ENCODE assay signal across 9 mouse cellular contexts in genomic region chr12:100280972-100281794, GRCm38 (mm10).
DNase-seq lines count a peak whose midpoint lies in the region; ATAC-seq lines count a peak whose summit lies in the region.
"Had no signal": no experiment of that assay in that cellular context is flagged by ENCODE, and none has a peak within 500 bp of the region (broad histone marks: within the 10 kb centered on the region; RNA-seq: fewer than 3 reads in every experiment).

No protein-coding gene starts in this region.

- 77% methylated on average over 4 of the region's 4 CpGs for WGBS in heart, embryonic 16.5 days
- WGBS in midbrain, embryonic 11.5 days = 81% methylated on average over 4 of the region's 4 CpGs

- H3K4me3 ChIP-seq in heart, embryonic 16.5 days (ENCODE audit: low read length) = no peak overlapping the region
- H3K4me3 ChIP-seq in midbrain, embryonic 11.5 days (ENCODE audit: low read depth, low read length) = no peak overlapping the region

- no peaks in the 10 kb centered on the region for H3K27me3 ChIP-seq in heart, embryonic 16.5 days (ENCODE audit: control insufficient read depth, insufficient read depth, low read length)
- no peaks in the 10 kb centered on the region for H3K27me3 ChIP-seq in midbrain, embryonic 11.5 days (ENCODE audit: control insufficient read depth, insufficient read depth, low read length)

- ATAC-seq in heart, embryonic 16.5 days (replicated peaks; ENCODE audit: extremely low read depth, insufficient read depth, low FRiP score) = peak; percentile 26; the same call in 1 of the 2 replicates
- ATAC-seq in midbrain, embryonic 11.5 days (ENCODE audit: low FRiP score) = no peak
- no peak for ATAC-seq in inflammation-experienced regulatory T-cells, adult 6 months

- H3K4me1 ChIP-seq in heart, embryonic 16.5 days (ENCODE audit: control insufficient read depth, insufficient read depth, low read length) = peaks cover 22% of the 10 kb centered on the region
- H3K4me1 ChIP-seq in midbrain, embryonic 11.5 days (ENCODE audit: control insufficient read depth, insufficient read depth, low read length) = peaks cover 26% of the 10 kb centered on the region

- H3K36me3 ChIP-seq in heart, embryonic 16.5 days (ENCODE audit: control insufficient read depth, insufficient read depth) = no peaks in the 10 kb centered on the region
- no peaks in the 10 kb centered on the region for H3K36me3 ChIP-seq in midbrain, embryonic 11.5 days (ENCODE audit: control insufficient read depth, insufficient read depth, low read length)
- H3K36me3 ChIP-seq: G1E had no signal

- H3K4me2 ChIP-seq in heart, embryonic 16.5 days (ENCODE audit: low read depth, low read length) = no peak overlapping the region
- no peak overlapping the region for H3K4me2 ChIP-seq in midbrain, embryonic 11.5 days

- H3K9ac ChIP-seq in heart, embryonic 16.5 days (ENCODE audit: low read length) = no peak overlapping the region
- H3K9ac ChIP-seq in midbrain, embryonic 11.5 days (ENCODE audit: low read length) = no peak overlapping the region

- peak; percentile 98 for DNase-seq in heart, adult 11 months
- no peak for DNase-seq in heart, adult 8-10 months (ENCODE audit: low spot score)
- peak; percentile 84 for DNase-seq in kidney, postnatal 14 days
- no peak for DNase-seq in midbrain, embryonic 11.5 days (ENCODE audit: low spot score, missing footprints)
- no peak for DNase-seq in B cell, adult 2 months
- DNase-seq in layer of hippocampus, postnatal 36 days = no peak

- no peaks in the 10 kb centered on the region for H3K9me3 ChIP-seq in heart, embryonic 16.5 days (replicated peaks; ENCODE audit: control insufficient read depth, low read length)
- no peaks in the 10 kb centered on the region for H3K9me3 ChIP-seq in midbrain, embryonic 11.5 days (ENCODE audit: control insufficient read depth, low read length)

- H3K27ac ChIP-seq in heart, embryonic 16.5 days (ENCODE audit: low read length) = peak overlapping the region; percentile 43
- peak overlapping the region; percentile 78; the same call in 1 of the 2 replicates for H3K27ac ChIP-seq in midbrain, embryonic 11.5 days (ENCODE audit: low read depth, low read length)

Comparison
In these comparisons a context has a peak if more than half of its experiments do, and no peak if none do; other contexts are left out.
1. DNase-seq: peak in heart, adult 11 months (single experiment) and kidney, postnatal 14 days (single experiment); none in heart, adult 8-10 months (single experiment), midbrain, embryonic 11.5 days (single experiment), B cell, adult 2 months (0 of 2) and layer of hippocampus, postnatal 36 days (0 of 2).